Mouse (Mus musculus) lung, postnatal 36 days (tissue): ENCODE measurements around the gene Pgm2l1.
A peak's percentile ranks its signal among the peaks of the same experiment; 100 is the strongest.

Source experiments
- DNase-seq: peaks from one replicate; pipeline ENCODE4 v3.0.0; 2022; ENCODE audit warnings: mixed read lengths

Gene Pgm2l1

GRCm38 (mm10) chr7:100298861-100299510 lies 71.8 kb downstream of the Pgm2l1 start:
- DNase-seq = no peak

GRCm38 (mm10) chr7:100301390-100301789 lies 74.2 kb downstream of the Pgm2l1 start:
- no peak for DNase-seq

GRCm38 (mm10) chr7:100302316-100302715 lies 75.1 kb downstream of the Pgm2l1 start:
- DNase-seq = peak; percentile 53

GRCm38 (mm10) chr7:100305894-100306293 lies 78.7 kb downstream of the Pgm2l1 start:
- no peak for DNase-seq

- DNase-seq = no peak
Measured at GRCm38 (mm10) chr7:100307872-100308653, 80.9 kb downstream of the Pgm2l1 start.

- no peak for DNase-seq
Measured at GRCm38 (mm10) chr7:100309216-100309615, 82.0 kb downstream of the Pgm2l1 start.

- no peak for DNase-seq
Measured at GRCm38 (mm10) chr7:100309679-100310078, 82.5 kb downstream of the Pgm2l1 start.

GRCm38 (mm10) chr7:100310290-100310689 lies 83.1 kb downstream of the Pgm2l1 start:
- DNase-seq = no peak

- DNase-seq = no peak
Measured at GRCm38 (mm10) chr7:100312716-100313115, 85.5 kb downstream of the Pgm2l1 start.

GRCm38 (mm10) chr7:100316924-100317323 lies 89.7 kb downstream of the Pgm2l1 start:
- DNase-seq = no peak

- DNase-seq = no peak
Measured at GRCm38 (mm10) chr7:100317534-100317933, 90.3 kb downstream of the Pgm2l1 start.

- peak; percentile 70 for DNase-seq
Measured at GRCm38 (mm10) chr7:100323721-100324120, 96.5 kb downstream of the Pgm2l1 start.

GRCm38 (mm10) chr7:100325482-100325881 lies 98.3 kb downstream of the Pgm2l1 start:
- DNase-seq = peak; percentile 59

- peak; percentile 75 for DNase-seq
Measured at GRCm38 (mm10) chr7:100327514-100327913, 100.3 kb downstream of the Pgm2l1 start.
